Mouse (Mus musculus) gastrocnemius, postnatal 4 days (tissue): ENCODE measurements around the gene Gm21083. TPM values are rescaled to one million over a fixed set of nuclear protein-coding genes. Genes with fewer than 3 reads are reported as not detected.
"Not testable (repeated sequence)": the region's sequence is repeated elsewhere in the genome, so short reads cannot be mapped to it uniquely, and the experiment has no call there.

Experiments used
- DNase-seq, 2 experiments: peaks; one replicate each; pipeline ENCODE4 v3.0.0; 2021 to 2022; ENCODE audit warnings: low spot score in 2 of 2, mixed read lengths in 2 of 2
- total RNA-seq, 2 experiments: library from RNA; stranded (reverse); gene quantifications; 2 replicates each; pipeline ENCODE4 v1.2.3; 2021

Gm21083 gene
- total RNA-seq, 2 experiments from 2014 or later, result not detected

- not testable (repeated sequence) for DNase-seq
These were observed 41.6 kb downstream of the Gm21083 start, which contains the start of gene Speer4d for GRCm38 (mm10) chr5:15618764-15619163. Gene Speer4d, plus strand, starts transcription at chr5:15619064.

- not testable (repeated sequence) for DNase-seq
These were observed 51.0 kb downstream of the Gm21083 start for GRCm38 (mm10) chr5:15628136-15628535.

GRCm38 (mm10) chr5:15630068-15630467 lies 52.9 kb downstream of the Gm21083 start:
- not testable (repeated sequence) for DNase-seq

Other genes starting within 250 kb of the Gm21083 start
- not detected for gene Gm21149, start 100.8 kb upstream of the Gm21083 start, total RNA-seq
- gene Gm21190, start 48.1 kb upstream of the Gm21083 start, total RNA-seq, result not detected
- not detected for gene Speer4d, start 41.7 kb downstream of the Gm21083 start, total RNA-seq
- gene 4930572O03Rik, start 79.7 kb downstream of the Gm21083 start, total RNA-seq, result not detected
- gene Speer4c, start 136.9 kb downstream of the Gm21083 start, total RNA-seq, result not detected